Mouse (Mus musculus) fibroblast of lung, adult 2 months (primary cell): ENCODE results near the gene Pacsin1.
"Not testable (repeated sequence)": the region's sequence is repeated elsewhere in the genome, so short reads cannot be mapped to it uniquely, and the experiment has no call there.

Experiments used
- DNase-seq: peaks from one replicate; pipeline ENCODE4 v3.0.0-alpha.2; 2011; ENCODE audit warnings: low read depth

The Pacsin1 gene

DNA sequence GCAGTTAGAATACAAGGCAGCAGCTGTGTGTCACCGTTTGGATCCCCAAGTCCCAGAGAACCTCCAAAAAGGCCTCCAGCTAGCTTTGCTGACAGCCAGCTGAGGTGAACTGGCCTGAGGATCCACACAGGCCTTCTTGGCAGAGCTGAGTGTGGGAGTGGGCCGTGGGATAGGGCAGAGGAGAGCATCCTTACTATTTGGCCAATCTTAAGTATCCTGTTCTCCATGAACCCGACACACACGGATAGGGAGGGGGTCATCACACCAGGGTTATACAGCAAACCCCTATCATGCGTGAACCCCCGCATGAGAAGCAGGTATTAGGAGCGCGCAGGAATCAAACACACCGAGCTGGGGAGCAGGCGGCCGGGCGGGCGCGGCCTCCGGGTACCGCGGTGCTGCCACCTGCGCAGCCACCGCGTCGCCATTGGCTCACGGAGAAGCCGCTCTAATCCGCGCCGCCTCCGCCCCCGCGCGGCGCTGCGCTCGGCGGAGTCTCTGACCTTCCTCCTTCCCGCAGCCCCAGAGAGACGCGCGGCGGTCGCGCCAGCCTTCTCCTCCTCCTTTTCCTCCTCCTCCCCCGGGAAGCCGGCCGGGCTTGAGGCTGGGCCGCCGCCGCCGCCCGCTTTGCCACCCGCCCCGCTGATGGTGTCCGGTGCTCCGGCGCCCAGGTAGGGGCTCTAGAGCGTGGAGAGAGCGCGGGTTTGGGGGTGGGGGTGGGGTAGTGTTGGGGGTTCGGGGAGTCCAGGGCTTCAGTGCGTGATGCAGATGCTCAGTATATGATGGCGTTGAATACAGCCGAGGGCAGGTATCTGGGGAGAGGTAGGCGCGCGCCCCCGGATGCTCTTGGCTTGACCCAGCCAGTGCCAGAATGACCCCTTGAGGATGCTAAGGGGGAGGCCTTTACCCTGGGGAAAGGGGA, at the start of gene Pacsin1:
Gene Pacsin1 (plus strand): TSS at position 421 of the 922 bp plus-strand sequence.
- DNase-seq = no peak

GRCm38 (mm10) chr17:27609576-27609975, 45.7 kb upstream of the Pacsin1 start:
- DNase-seq = no peak

DNA sequence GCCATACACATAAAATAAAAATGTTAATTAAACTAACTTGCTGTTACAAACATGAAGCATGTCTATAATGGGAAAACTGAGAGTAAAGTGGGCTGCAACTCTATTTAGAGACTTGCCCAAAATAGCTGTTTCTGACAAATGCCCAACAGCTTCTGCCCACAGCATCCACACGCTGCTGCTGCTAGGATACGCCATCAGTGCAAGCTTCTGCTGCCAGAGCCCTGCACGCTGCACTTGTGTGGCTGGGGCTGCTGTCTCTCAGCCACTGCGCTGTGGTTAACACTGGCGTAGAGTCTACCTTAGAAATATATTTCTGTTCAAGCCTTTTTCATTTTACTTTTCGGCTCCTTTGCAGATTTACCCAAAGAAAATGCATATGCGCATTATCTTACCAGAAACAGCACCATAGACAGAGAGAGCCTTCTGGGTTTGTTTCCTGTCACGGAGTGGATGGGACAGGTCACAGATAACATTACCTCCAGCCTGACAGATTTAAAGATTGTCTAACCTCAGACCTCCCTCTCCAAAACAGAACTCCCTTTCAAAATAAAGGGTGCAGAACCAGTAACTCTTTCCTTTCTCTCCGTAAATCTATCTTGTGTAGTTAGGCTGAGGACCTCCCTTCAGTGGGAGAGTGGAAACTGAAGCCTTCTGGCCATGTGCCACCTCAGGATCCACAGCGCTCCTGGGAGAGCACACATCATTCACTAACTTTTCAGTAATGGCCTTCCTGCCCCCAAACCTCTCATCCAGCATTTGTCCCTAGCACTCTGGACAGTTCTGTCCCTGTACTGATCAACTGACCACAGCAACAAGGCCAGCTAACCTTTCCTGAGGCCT, 44.4 kb upstream of the Pacsin1 start:
- DNase-seq = no peak

GRCm38 (mm10) chr17:27611519-27611884, 43.8 kb upstream of the Pacsin1 start:
- no peak for DNase-seq

DNA sequence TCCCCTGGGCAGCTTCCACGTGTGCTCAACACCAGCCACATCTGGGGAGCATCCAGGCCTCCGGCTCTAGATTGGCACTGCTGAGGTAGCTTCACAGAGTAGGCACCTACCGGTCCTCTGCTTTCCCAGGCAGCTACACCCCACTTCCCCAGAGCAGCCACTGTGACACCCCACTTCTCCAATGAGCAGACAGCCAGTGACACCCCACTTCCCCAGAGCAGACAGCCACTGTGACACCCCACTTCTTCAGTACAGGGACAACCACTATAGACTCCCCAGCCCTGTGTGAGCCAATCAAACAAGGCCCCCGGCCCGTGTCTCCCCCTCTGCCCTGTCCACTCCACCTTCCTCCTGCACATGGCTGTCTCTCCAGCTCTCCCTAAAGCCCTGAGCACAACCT, 43.3 kb upstream of the Pacsin1 start:
- no peak for DNase-seq

GRCm38 (mm10) chr17:27613016-27613415, 42.3 kb upstream of the Pacsin1 start:
- no peak for DNase-seq

GRCm38 (mm10) chr17:27615388-27615787, 39.9 kb upstream of the Pacsin1 start:
- DNase-seq = no peak

DNA sequence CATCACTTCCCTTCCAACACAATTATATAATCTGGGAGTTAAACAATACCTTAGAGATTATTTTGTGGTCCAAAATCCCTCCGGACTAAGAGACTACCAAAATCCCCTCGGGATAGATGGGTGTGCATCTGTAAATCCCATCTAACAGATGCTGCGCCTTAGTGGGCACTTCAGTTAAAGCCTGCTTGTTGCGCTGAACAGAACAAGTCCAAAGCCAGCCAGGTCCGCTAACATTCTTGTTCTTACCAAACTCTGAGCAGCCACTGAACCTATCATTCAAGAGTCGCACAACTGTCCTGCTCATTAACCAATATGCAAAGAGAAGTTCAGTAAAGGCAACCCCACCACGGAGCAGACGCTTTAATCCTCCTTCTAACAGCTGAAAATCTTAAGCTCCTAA, 34.1 kb upstream of the Pacsin1 start:
- no peak for DNase-seq

GRCm38 (mm10) chr17:27621705-27622531, 33.4 kb upstream of the Pacsin1 start:
- no peak for DNase-seq

- no peak for DNase-seq
These were observed 32.5 kb upstream of the Pacsin1 start for GRCm38 (mm10) chr17:27622611-27623359.

GRCm38 (mm10) chr17:27623360-27624326, 31.7 kb upstream of the Pacsin1 start, which contains the start of gene Nudt3:
TSS of gene Nudt3 (minus strand) at chr17:27623495.
- DNase-seq = peak; percentile 71

DNA sequence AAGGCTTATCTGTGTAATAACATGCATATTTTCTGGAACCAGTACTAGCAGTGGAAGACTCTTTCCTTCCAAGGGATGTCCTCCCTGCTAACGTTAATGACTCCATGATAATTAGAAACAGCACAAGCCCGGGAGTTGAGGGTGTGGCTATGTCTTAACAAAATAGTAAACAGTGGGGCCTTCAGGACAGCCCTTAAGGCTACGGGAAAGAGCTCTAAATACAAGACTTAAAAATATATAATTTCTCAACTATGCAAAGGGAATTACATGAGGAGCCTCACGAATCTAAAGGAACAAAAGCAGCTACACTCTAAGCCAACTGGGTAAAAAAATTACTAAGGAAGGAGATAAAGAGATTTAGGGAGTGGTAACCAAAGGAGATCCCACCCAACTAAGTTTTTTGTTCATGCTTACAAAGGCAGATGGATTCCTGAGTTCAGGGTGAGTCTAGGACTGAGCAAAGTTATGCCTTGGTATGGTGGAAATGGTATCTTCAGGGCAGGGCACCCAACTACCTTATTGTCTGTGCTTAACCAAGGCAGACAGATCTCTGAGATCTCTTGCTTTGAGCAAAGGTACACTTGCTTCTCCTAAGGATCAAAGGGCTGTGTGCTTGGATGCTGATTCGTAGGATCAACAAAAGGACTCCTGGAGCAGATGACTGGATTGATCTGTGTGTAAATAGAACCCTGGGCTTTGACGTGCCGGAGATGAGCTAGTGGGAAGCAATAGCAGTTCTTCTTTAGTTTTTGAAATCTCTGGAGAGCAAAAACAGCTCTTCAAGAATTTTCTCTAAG, 29.7 kb upstream of the Pacsin1 start:
- DNase-seq = no peak

GRCm38 (mm10) chr17:27626681-27627080, 28.6 kb upstream of the Pacsin1 start:
- no peak for DNase-seq

GRCm38 (mm10) chr17:27627451-27627850, 27.9 kb upstream of the Pacsin1 start:
- DNase-seq = no peak

GRCm38 (mm10) chr17:27628376-27628775, 26.9 kb upstream of the Pacsin1 start:
- no peak for DNase-seq

DNA sequence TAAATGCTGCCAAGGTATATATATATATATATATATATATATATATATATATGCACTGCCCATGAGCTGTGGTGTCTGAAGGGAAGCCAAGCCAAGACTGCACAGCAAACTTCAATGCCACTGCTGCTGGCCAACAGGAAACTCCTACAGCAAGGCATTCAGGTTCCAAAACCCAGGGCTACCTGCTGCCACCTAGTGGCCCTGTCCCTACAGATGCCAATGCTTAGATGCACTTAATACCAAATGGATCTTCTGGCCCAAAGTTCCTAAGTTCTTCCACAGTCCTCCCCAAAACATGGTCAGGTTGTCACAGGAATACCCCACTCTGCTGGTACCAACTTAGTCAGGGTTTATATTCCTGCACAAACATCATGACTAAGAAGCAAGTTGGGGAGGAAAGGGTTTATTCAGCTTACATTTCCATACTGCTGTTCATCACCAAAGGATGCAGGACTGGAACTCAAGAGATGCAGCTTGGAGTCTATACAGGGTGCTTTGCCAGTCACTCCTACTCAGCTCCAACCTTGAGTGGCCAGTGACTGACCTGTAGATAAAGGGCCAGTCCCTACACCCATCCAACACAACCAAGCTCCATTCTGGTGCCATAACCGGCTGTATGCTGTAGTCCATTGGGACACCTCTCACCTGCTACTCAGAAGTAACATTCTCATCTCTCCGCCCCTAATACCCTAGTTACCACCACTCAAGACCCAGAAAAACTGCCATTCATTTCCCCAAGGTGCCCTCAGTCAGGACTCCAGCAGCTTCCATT, 25.9 kb upstream of the Pacsin1 start:
- peak; percentile 67 for DNase-seq

GRCm38 (mm10) chr17:27634871-27635574, 20.3 kb upstream of the Pacsin1 start, which contains the start of gene RPS10-NUDT3:
TSS of gene RPS10-NUDT3 (minus strand) at chr17:27635222.
- DNase-seq = peak; percentile 73

DNA sequence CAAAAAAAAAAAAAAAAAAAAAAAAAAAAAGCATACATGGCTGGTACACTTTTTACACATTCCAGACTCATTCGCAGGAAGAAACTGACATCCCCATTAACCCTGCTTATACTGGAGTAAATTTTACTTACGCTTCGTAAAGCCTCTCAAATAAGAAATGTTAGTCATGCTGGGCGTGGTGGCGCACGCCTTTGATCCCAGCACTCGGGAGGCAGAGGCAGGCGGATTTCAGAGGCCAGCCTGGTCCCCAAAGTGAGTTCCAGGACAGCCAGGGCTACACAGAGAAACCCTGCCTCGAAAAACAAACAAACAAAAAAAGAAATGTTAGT, 19.8 kb upstream of the Pacsin1 start:
- DNase-seq = not testable (repeated sequence)
